Mouse (Mus musculus): Measurements from ENCODE around the gene Arpc1b. TPM values are rescaled to one million over a fixed set of nuclear protein-coding genes. Genes with fewer than 3 reads are reported as not detected.

Gene Arpc1b
- polyA plus RNA-seq, 1 experiment from 2014 or later, result 180 TPM

GRCm38 (mm10) chr5:145167306-145167661 lies 53.3 kb downstream of the Arpc1b start:
- no peaks in the 10 kb centered on the region for H3K9me3 ChIP-seq (replicated peaks)
- ATAC-seq, result peak; percentile 10
- peaks cover 58% of the 10 kb centered on the region for H3K36me3 ChIP-seq
- H3K27ac ChIP-seq, result peak overlapping the region; percentile 90
- peak overlapping the region; percentile 76 for H3K4me2 ChIP-seq
- peak overlapping the region; percentile 99 for H3K4me3 ChIP-seq
- peaks cover 41% of the 10 kb centered on the region for H3K4me1 ChIP-seq
- peak overlapping the region; percentile 98 for H3K9ac ChIP-seq
- WGBS (ENCODE audit: insufficient replicate concordance), result 0% methylated on average over 28 of the region's 28 CpGs
- H3K27me3 ChIP-seq (replicated peaks), result no peaks in the 10 kb centered on the region

GRCm38 (mm10) chr5:145178461-145178980 lies 64.5 kb downstream of the Arpc1b start:
- Histone ChIP-seq H3K27ac (0 out of 2 replicates have a peak overlapping the region, but pooled peaks have one; percentile 21), H3K36me3 (peaks cover 100% of the 10 kb centered on the region), H3K9ac (no peak overlapping the region), H3K4me2 (no peak overlapping the region), H3K9me3 (replicated peaks) (no peaks in the 10 kb centered on the region), H3K27me3 (replicated peaks) (no peaks in the 10 kb centered on the region), H3K4me1 (no peaks in the 10 kb centered on the region), H3K4me3 (no peak overlapping the region)
- WGBS (ENCODE audit: insufficient replicate concordance), result 78% methylated on average over 18 of the region's 18 CpGs
- no peak for ATAC-seq

Other genes with a start within 250 kb of the Arpc1b start
- 4.2 and 4.7 TPM in 2 replicates for gene Smurf1, start 148.4 kb upstream of the Arpc1b start, polyA plus RNA-seq (2016; fragmentation: Nextera tagmentation; extraction: Ambion mirVana)
- gene Gm4871, start 81.5 kb upstream of the Arpc1b start, polyA plus RNA-seq (2016; fragmentation: Nextera tagmentation; extraction: Ambion mirVana), result not detected in 2 replicates
- gene 1700018F24Rik, start 71.2 kb upstream of the Arpc1b start, polyA plus RNA-seq (2016; fragmentation: Nextera tagmentation; extraction: Ambion mirVana), result not detected in 2 replicates
- 74.5 and 75.5 TPM in 2 replicates for gene Arpc1a, start 30.4 kb upstream of the Arpc1b start, polyA plus RNA-seq (2016; fragmentation: Nextera tagmentation; extraction: Ambion mirVana)
- gene Kpna7, start 30.2 kb upstream of the Arpc1b start, polyA plus RNA-seq (2016; fragmentation: Nextera tagmentation; extraction: Ambion mirVana), result 0.05 TPM in 2 replicates
- 78.0 and 80.6 TPM in 2 replicates for gene Pdap1, start 26.0 kb downstream of the Arpc1b start, polyA plus RNA-seq (2016; fragmentation: Nextera tagmentation; extraction: Ambion mirVana)
- gene Bud31, start 26.1 kb downstream of the Arpc1b start, polyA plus RNA-seq (2016; fragmentation: Nextera tagmentation; extraction: Ambion mirVana), result 171 TPM in 2 replicates
- 12.2 and 12.6 TPM in 2 replicates for gene Ptcd1, start 52.9 kb downstream of the Arpc1b start, polyA plus RNA-seq (2016; fragmentation: Nextera tagmentation; extraction: Ambion mirVana)
- 39.0 and 39.1 TPM in 2 replicates for gene Cpsf4, start 53.0 kb downstream of the Arpc1b start, polyA plus RNA-seq (2016; fragmentation: Nextera tagmentation; extraction: Ambion mirVana)
- 460 and 491 TPM in 2 replicates for gene Atp5j2, start 77.8 kb downstream of the Arpc1b start, polyA plus RNA-seq (2016; fragmentation: Nextera tagmentation; extraction: Ambion mirVana)
- gene Zkscan14, start 87.7 kb downstream of the Arpc1b start, polyA plus RNA-seq (2016; fragmentation: Nextera tagmentation; extraction: Ambion mirVana), result 5.8 TPM in 2 replicates
- gene Zkscan5, start 90.3 kb downstream of the Arpc1b start, polyA plus RNA-seq (2016; fragmentation: Nextera tagmentation; extraction: Ambion mirVana), result 5.3 and 5.9 TPM in 2 replicates
- gene Zfp655, start 117.5 kb downstream of the Arpc1b start, polyA plus RNA-seq (2016; fragmentation: Nextera tagmentation; extraction: Ambion mirVana), result 24.7 and 25.3 TPM in 2 replicates
- gene Zscan25, start 166.3 kb downstream of the Arpc1b start, polyA plus RNA-seq (2016; fragmentation: Nextera tagmentation; extraction: Ambion mirVana), result 0.32 and 0.39 TPM in 2 replicates
- not detected in 2 replicates for gene Cyp3a57, start 231.1 kb downstream of the Arpc1b start, polyA plus RNA-seq (2016; fragmentation: Nextera tagmentation; extraction: Ambion mirVana)

All from liver, embryonic 12.5 days (tissue).